Mouse (Mus musculus): ENCODE data around the gene Tab1. TPM values are rescaled to one million over a fixed set of nuclear protein-coding genes. Genes with fewer than 3 reads are reported as not detected.

Gene Tab1
- total RNA-seq, 4 experiments from 2014 or later: 11.5 to 13.6 (median 12.8) TPM

GRCm38 (mm10) chr15:80136645-80137044 is 3.7 kb downstream of the Tab1 start:
- no peak for DNase-seq (ENCODE audit: low spot score in 2 of 2)

- DNase-seq (ENCODE audit: low spot score in 2 of 2): no peak
These were observed 5.2 kb downstream of the Tab1 start for GRCm38 (mm10) chr15:80137945-80138791.

GRCm38 (mm10) chr15:80140302-80140701 is 7.4 kb downstream of the Tab1 start:
- no peak for DNase-seq (ENCODE audit: low spot score in 2 of 2)

GRCm38 (mm10) chr15:80140878-80141277 is 8.0 kb downstream of the Tab1 start:
- no peak for DNase-seq (ENCODE audit: low spot score in 2 of 2)

GRCm38 (mm10) chr15:80142130-80142529 is 9.2 kb downstream of the Tab1 start:
- DNase-seq (ENCODE audit: low spot score in 2 of 2): no peak

GRCm38 (mm10) chr15:80143760-80144159 is 10.8 kb downstream of the Tab1 start:
- no peak for DNase-seq (ENCODE audit: low spot score in 2 of 2)

- peak in 1 of 2 experiments; percentile 37 for DNase-seq (ENCODE audit: low spot score in 2 of 2)
These were observed 12.5 kb downstream of the Tab1 start for GRCm38 (mm10) chr15:80145397-80145796.

GRCm38 (mm10) chr15:80146153-80146552 is 13.2 kb downstream of the Tab1 start:
- DNase-seq (ENCODE audit: low spot score in 2 of 2): no peak

- DNase-seq (ENCODE audit: low spot score in 2 of 2): no peak
These were observed 14.2 kb downstream of the Tab1 start for GRCm38 (mm10) chr15:80147090-80147489.

GRCm38 (mm10) chr15:80147511-80147910 is 14.6 kb downstream of the Tab1 start:
- DNase-seq (ENCODE audit: low spot score in 2 of 2): no peak

GRCm38 (mm10) chr15:80148565-80148964 is 15.6 kb downstream of the Tab1 start:
- no peak for DNase-seq (ENCODE audit: low spot score in 2 of 2)

- no peak for DNase-seq (ENCODE audit: low spot score in 2 of 2)
These were observed 16.6 kb downstream of the Tab1 start for GRCm38 (mm10) chr15:80149517-80149916.

GRCm38 (mm10) chr15:80152663-80153062 is 19.7 kb downstream of the Tab1 start:
- no peak for DNase-seq (ENCODE audit: low spot score in 2 of 2)

- DNase-seq (ENCODE audit: low spot score in 2 of 2): no peak
These were observed 20.8 kb downstream of the Tab1 start for GRCm38 (mm10) chr15:80153757-80154156.

- no peak for DNase-seq (ENCODE audit: low spot score in 2 of 2)
These were observed 22.8 kb downstream of the Tab1 start for GRCm38 (mm10) chr15:80155707-80156106.

GRCm38 (mm10) chr15:80157197-80157943 is 24.4 kb downstream of the Tab1 start:
- DNase-seq (ENCODE audit: low spot score in 2 of 2): no peak

- no peak for DNase-seq (ENCODE audit: low spot score in 2 of 2)
These were observed 25.2 kb downstream of the Tab1 start for GRCm38 (mm10) chr15:80158001-80158706.

GRCm38 (mm10) chr15:80158707-80159090 is 25.8 kb downstream of the Tab1 start:
- no peak for DNase-seq (ENCODE audit: low spot score in 2 of 2)

- no peak for DNase-seq (ENCODE audit: low spot score in 2 of 2)
These were observed 26.5 kb downstream of the Tab1 start for GRCm38 (mm10) chr15:80159286-80159901.

GRCm38 (mm10) chr15:80160223-80160622 is 27.3 kb downstream of the Tab1 start:
- no peak for DNase-seq (ENCODE audit: low spot score in 2 of 2)

GRCm38 (mm10) chr15:80160726-80161125 is 27.8 kb downstream of the Tab1 start:
- peak; percentile 37 to 52 for DNase-seq (ENCODE audit: low spot score in 2 of 2)
